Mouse (Mus musculus): ENCODE data around the gene Mettl26.

DNA sequence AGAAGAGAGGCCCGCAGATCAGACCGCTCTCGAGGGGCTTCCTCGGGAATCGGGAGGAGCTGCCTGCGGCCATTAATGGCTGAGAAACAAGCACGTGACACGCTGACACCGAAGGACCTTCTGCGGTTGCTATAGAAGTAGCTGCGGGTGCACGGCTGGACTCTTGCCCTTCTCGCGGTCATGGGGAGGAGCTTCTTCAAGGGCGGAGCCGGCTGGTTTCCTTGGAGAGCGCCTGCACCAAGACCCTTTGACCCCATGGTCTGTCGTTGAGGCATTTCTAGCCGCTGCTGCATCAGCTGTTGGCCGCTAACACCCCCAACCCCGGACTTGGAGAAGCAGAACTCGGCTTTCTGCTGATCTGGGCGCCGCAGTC lies 41.6 kb upstream of the Mettl26 start, which contains the start of gene Stub1:
- TF ChIP-seq POLR2A (IDR thresholded peaks at IDR 0.05; ENCODE audit: control insufficient read depth, extremely low read depth, insufficient read depth, low read length, poor library complexity), result no peak
- TF ChIP-seq CTCF (IDR thresholded peaks at IDR 0.05; ENCODE audit: borderline replicate concordance, control insufficient read depth, extremely low read depth, insufficient read depth, low read length, poor library complexity), result no peak
